Mouse (Mus musculus): ENCODE measurements around the gene Rcc1. TPM values are rescaled to one million over a fixed set of nuclear protein-coding genes. Genes with fewer than 3 reads are reported as not detected.

Gene Rcc1
- polyA plus RNA-seq (2012; rRNA removed; ENCODE audit: low replicate concordance) = 7.4 and 23.3 TPM in 2 replicates

DNA sequence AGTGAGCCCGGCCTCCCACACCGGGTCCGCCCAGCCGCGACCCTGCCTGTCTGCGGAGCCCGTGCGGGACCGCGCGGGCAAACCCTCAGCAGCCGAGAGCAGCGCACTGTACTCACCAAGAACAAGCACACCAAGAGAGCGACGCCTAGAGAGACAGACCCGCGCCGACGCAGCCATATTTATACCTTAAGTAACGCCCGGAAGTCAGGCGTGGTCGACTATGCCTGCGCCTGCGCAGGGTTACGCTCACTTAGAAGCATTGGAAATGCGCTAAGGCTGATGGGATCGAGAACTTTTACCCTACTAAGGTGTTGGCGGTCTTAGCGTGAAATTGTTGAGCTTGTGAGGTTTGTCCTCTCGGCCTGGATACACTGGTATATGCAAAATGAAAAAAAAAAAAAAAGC is at the start of gene Rcc1:
Gene Rcc1 (minus strand): TSS at position 125 of the 405 bp plus-strand sequence.

DNA sequence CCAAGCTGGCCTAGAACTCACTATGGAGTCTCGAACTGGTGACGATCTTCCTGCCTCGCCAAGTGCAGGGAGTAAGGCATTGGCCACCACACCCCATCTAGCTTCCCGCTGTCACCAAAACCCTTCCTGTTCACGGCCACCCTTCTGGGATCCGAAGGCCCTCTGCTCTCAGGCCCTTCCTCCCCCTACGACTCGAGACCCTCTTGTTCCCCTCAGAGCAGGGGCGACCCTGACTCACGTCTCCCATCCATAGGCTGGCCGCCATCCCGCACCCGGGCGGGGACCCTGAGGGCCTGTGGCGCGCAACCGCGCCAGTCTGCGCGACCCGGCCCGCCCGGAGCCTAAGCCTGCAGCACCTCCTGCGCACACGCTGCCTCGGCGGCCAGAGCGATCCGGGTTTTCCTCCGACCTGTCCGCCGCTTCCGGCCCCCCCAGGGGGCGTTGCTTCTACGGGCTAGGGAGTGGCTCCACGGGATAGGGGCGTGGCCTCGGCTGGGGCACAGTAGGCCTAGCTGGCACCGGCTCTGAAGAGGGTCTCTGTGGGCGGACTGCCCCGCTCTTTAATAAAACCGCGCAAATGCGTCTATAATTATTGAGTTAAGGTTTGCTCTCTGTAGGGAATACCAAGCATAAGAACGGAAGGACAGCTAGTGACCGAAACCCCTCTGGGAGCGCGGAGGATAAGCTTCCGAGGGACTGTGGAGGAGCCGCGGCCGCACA is 24.1 kb downstream of the Rcc1 start, which contains the start of gene Trnau1ap:
Gene Trnau1ap (minus strand): TSS at position 424 of the 720 bp plus-strand sequence.

DNA sequence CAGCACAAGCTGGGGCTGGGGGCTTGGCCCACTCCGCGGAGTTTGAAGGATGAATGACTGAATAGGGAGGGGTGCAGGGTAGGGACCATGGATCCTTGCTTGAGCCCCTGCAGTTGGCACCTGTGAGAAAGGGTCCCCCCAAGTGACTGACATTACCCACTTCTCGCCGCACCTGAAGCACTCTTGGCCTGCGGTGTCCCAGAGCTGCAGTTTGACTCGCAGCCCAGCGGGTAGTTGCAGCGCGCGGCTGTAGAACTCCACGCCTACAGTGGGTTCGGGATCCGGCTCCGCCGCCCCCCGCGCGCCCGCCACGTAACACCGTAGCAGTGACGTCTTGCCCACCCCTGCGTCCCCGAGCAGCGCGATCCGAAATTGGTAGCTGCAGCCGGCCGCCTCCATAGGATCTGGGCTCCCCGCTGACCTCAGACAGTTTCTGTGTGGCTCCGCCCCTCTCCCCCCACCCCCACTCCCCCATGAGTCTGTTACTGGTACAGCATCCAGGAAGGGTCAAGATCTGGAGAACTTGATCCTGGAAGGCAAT is 50.4 kb downstream of the Rcc1 start, which contains the start of gene Rab42:
Gene Rab42 (minus strand): TSS at position 447 of the 541 bp plus-strand sequence.

Other genes starting within 250 kb of the Rcc1 start
- gene Oprd1, start 209.1 kb downstream of the Rcc1 start, polyA plus RNA-seq (2012; rRNA removed; ENCODE audit: low replicate concordance) = 0.12 TPM in 1 of 2 replicates, not detected in the other
- gene Ythdf2, start 141.3 kb downstream of the Rcc1 start, polyA plus RNA-seq (2012; rRNA removed; ENCODE audit: low replicate concordance) = 17.4 and 30.2 TPM in 2 replicates
- 9.0 and 20.2 TPM in 2 replicates for gene Gmeb1, start 92.0 kb downstream of the Rcc1 start, polyA plus RNA-seq (2012; rRNA removed; ENCODE audit: low replicate concordance)
- 9.9 and 12.6 TPM in 2 replicates for gene Taf12, start 79.2 kb downstream of the Rcc1 start, polyA plus RNA-seq (2012; rRNA removed; ENCODE audit: low replicate concordance)
- 4.5 and 4.6 TPM in 2 replicates for gene Rab42, start 50.2 kb downstream of the Rcc1 start, polyA plus RNA-seq (2012; rRNA removed; ENCODE audit: low replicate concordance)
- 18.4 and 32.3 TPM in 2 replicates for gene Trnau1ap, start 24.1 kb downstream of the Rcc1 start, polyA plus RNA-seq (2012; rRNA removed; ENCODE audit: low replicate concordance)
- gene Phactr4, start 68.9 kb upstream of the Rcc1 start, polyA plus RNA-seq (2012; rRNA removed; ENCODE audit: low replicate concordance) = 7.3 and 10.0 TPM in 2 replicates
- gene Med18, start 110.3 kb upstream of the Rcc1 start, polyA plus RNA-seq (2012; rRNA removed; ENCODE audit: low replicate concordance) = 3.6 and 4.6 TPM in 2 replicates
- 10.7 and 29.6 TPM in 2 replicates for gene Sesn2, start 156.9 kb upstream of the Rcc1 start, polyA plus RNA-seq (2012; rRNA removed; ENCODE audit: low replicate concordance)
- 40.2 and 97.8 TPM in 2 replicates for gene Atpif1, start 180.1 kb upstream of the Rcc1 start, polyA plus RNA-seq (2012; rRNA removed; ENCODE audit: low replicate concordance)
- 25.4 and 34.4 TPM in 2 replicates for gene Dnajc8, start 181.9 kb upstream of the Rcc1 start, polyA plus RNA-seq (2012; rRNA removed; ENCODE audit: low replicate concordance)
- gene Ptafr, start 210.5 kb upstream of the Rcc1 start, polyA plus RNA-seq (2012; rRNA removed; ENCODE audit: low replicate concordance) = 19.0 and 23.0 TPM in 2 replicates